Mouse (Mus musculus) forebrain, embryonic 15.5 days (tissue): Measurements from ENCODE around the gene Ube2l3. TPM values are rescaled to one million over a fixed set of nuclear protein-coding genes. Genes with fewer than 3 reads are reported as not detected.

ENCODE experiments used
- ATAC-seq: fragments of 200-750 bp; cut with Nextera tagmentation; replicated peaks from 2 replicates; pipeline ENCODE4 v1.8.0; 2017; ENCODE audit warnings: mild to moderate bottlenecking, moderate TSS enrichment, moderate library complexity
- H3K27ac ChIP-seq: fragments of 300-500 bp; sonication (generic); replicated peaks from 2 replicates; pipeline ENCODE4 v1.5.1; 2015; ENCODE audit warnings: mild to moderate bottlenecking, inconsistent platforms
- H3K27me3 ChIP-seq: fragments of 300-500 bp; sonication (generic); 2 replicates; pipeline ENCODE4 v1.6.1; 2015; ENCODE audit warnings: inconsistent platforms
- H3K36me3 ChIP-seq: fragments of 300-500 bp; sonication (generic); 2 replicates; pipeline ENCODE4 v1.6.1; 2015; ENCODE audit warnings: mild to moderate bottlenecking, inconsistent platforms
- H3K4me1 ChIP-seq: fragments of 300-500 bp; sonication (generic); 2 replicates; pipeline ENCODE4 v1.6.1; 2015; ENCODE audit warnings: inconsistent platforms
- H3K4me2 ChIP-seq: fragments of 300-500 bp; sonication (generic); replicated peaks from 2 replicates; pipeline ENCODE4 v1.6.1; 2015; ENCODE audit warnings: mild to moderate bottlenecking, inconsistent platforms
- H3K4me3 ChIP-seq: fragments of 300-500 bp; sonication (generic); 2 replicates; pipeline ENCODE4 v1.5.1; 2015; ENCODE audit warnings: mild to moderate bottlenecking, inconsistent platforms
- H3K9ac ChIP-seq: fragments of 300-500 bp; sonication (generic); replicated peaks from 2 replicates; pipeline ENCODE4 v1.6.1; 2015; ENCODE audit warnings: mild to moderate bottlenecking, inconsistent platforms
- H3K9me3 ChIP-seq: fragments of 300-500 bp; sonication (generic); 2 replicates; pipeline ENCODE4 v1.6.1; 2016; ENCODE audit warnings: inconsistent platforms
- WGBS: fragments of 180-500 bp; shearing (Covaris S2); methylation state at CpG from one replicate; pipeline ENCODE4 v1.1.7; 2015; ENCODE audit warnings: mixed read lengths; 5-methylcytosine and 5-hydroxymethylcytosine counted together
- polyA plus RNA-seq: library from polyadenylated mRNA; unstranded; fragments of >200 nt; fragmentation: Nextera tagmentation; extraction: Ambion mirVana; gene quantifications from 2 replicates; pipeline ENCODE4 v1.2.1, GENCODE M21; 2015

Ube2l3 gene
- polyA plus RNA-seq, result 307 and 318 TPM in 2 replicates

DNA sequence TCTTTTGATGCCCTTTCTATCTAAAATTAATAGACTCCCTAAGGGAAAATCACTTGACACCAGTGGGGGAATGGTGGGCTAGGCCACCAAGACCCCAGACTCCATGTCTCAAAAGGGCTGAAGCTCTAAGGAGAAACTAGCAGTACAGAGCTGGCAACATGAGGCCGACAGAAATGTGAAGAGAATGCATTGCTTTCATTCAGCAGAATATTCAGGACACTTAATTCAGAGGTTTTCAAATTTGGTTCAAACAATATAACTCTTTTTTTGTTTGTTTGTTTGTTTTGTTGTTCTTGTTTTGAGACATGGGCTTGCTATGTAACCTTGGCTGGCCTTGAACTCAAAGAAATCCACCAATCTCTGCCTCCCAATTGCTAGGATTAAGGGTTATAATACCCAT is at the start of gene Ube2l3:
Ube2l3 (minus strand) TSS at position 101 of the 400 bp plus-strand sequence.
- peak within 1 kb of the TSS; percentile 73; the same call in 1 of the 2 replicates for H3K27ac ChIP-seq
- H3K4me3 ChIP-seq, result peak within 1 kb of the TSS; percentile 91
- H3K9ac ChIP-seq, result no peak within 1 kb of the TSS
- ATAC-seq, result no peak
- no peaks in the 10 kb centered on the region for H3K27me3 ChIP-seq
- 92% methylated on average over 1 of the region's 1 CpGs for WGBS
- 0 out of 2 replicates have a peak within 1 kb of the TSS, but pooled peaks have one; percentile 57 for H3K4me2 ChIP-seq
- H3K9me3 ChIP-seq, result no peaks in the 10 kb centered on the region
- no peaks in the 10 kb centered on the region for H3K36me3 ChIP-seq
- H3K4me1 ChIP-seq, result peaks cover 20% of the 10 kb centered on the region

DNA sequence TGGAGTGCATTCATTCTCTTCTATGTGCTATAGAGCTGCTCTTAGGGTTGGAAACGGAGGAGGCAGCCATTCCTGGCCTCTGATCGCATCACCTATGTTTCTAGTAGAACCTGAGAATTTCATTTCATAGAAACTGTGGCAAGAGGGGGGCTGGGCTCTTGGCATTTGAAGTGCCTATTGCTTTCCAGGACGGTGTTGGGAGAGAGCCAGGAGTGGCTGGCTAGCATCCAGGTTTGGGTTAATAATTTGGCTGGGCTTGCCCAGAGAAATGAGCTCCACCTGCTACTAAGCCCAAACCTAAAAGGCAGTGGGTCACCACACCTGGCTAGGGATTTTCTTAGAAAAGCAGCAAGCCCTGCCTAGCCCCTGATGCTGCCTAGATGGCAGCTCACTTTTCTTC is 49.1 kb upstream of the Ube2l3 start:
- no peak for ATAC-seq
- WGBS, result 21% methylated on average over 3 of the region's 3 CpGs
- Histone ChIP-seq H3K4me2 (no peak overlapping the region), H3K36me3 (peaks cover 5% of the 10 kb centered on the region; the same call in 1 of the 2 replicates), H3K9me3 (no peaks in the 10 kb centered on the region), H3K4me1 (peaks cover 43% of the 10 kb centered on the region), H3K4me3 (no peak overlapping the region), H3K27ac (no peak overlapping the region), H3K9ac (no peak overlapping the region), H3K27me3 (no peaks in the 10 kb centered on the region)

DNA sequence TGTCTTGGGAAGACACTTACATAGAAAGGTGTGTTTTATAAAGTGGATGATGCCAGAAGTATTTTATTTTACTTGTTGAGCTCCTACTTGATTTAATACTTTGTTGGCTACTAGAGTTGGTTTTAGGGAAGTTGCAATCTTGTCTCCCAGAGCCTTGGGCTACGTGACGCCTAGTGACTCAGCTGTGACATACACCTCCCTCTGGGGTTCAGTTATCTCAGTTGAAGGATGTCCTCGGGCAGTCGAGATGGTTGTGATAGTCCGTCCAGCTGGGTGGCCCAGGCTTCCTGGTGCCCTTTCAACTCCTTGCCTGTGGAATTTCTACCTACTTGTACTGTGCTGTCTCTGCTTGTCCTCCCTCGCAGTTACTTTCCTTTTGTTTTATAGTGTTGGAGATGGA is 46.7 kb upstream of the Ube2l3 start:
- no peak for ATAC-seq
- Histone ChIP-seq H3K9ac (no peak overlapping the region), H3K4me1 (peaks cover 41% of the 10 kb centered on the region), H3K36me3 (no peaks in the 10 kb centered on the region), H3K27ac (no peak overlapping the region), H3K9me3 (no peaks in the 10 kb centered on the region), H3K27me3 (no peaks in the 10 kb centered on the region), H3K4me3 (no peak overlapping the region), H3K4me2 (no peak overlapping the region)
- 84% methylated on average over 6 of the region's 6 CpGs for WGBS

DNA sequence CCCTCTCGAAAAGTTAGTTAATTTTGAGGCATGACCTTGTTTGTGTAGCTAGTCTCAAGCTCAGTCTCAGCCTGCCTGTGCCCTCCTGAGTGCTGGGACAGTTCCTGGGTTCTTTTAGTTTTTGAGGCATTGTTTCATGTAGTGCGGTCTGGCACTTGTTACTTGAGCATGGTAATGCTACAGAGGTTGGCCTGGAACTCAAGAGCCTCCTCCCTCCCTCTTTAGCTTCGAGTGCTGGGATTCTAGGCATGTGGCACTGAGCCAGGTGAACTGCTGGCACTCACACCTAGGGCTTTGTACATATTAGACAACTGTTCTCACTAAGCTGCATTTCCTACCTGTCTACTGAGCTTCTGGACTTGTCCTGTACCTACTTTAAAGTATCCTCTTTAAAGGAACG is 45.3 kb upstream of the Ube2l3 start:
- WGBS, result 52% methylated on average over 4 of the region's 4 CpGs
- Histone ChIP-seq H3K9me3 (no peaks in the 10 kb centered on the region), H3K36me3 (no peaks in the 10 kb centered on the region), H3K4me3 (no peak overlapping the region), H3K4me1 (peaks cover 26% of the 10 kb centered on the region), H3K27me3 (no peaks in the 10 kb centered on the region), H3K27ac (no peak overlapping the region), H3K4me2 (no peak overlapping the region), H3K9ac (no peak overlapping the region)
- no peak for ATAC-seq

DNA sequence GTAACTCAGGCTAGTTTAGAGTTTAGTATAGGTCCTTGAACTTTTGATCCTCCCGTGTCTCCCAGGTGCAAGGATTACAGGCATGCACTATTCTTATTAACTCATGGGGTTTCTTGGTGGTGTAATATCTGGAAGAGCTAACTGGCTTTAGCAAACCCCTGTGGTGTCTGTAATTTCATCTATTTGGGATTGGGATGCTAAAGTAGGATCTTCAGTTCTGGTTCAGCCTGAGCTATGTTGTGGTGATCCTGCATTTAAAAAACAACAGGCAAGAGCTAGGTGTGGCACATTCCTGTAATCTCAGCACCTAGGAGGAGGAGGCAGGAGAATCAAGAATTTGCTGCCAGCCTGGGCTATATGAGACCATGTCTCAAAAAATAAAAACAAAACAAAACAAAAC is 42.5 kb upstream of the Ube2l3 start:
- ATAC-seq, result no peak
- Histone ChIP-seq H3K36me3 (no peaks in the 10 kb centered on the region), H3K9ac (no peak overlapping the region), H3K4me2 (no peak overlapping the region), H3K4me1 (peaks cover 11% of the 10 kb centered on the region; the same call in 1 of the 2 replicates), H3K27me3 (no peaks in the 10 kb centered on the region), H3K9me3 (no peaks in the 10 kb centered on the region), H3K4me3 (no peak overlapping the region), H3K27ac (no peak overlapping the region)
- WGBS, result 67% methylated on average over 1 of the region's 1 CpGs

DNA sequence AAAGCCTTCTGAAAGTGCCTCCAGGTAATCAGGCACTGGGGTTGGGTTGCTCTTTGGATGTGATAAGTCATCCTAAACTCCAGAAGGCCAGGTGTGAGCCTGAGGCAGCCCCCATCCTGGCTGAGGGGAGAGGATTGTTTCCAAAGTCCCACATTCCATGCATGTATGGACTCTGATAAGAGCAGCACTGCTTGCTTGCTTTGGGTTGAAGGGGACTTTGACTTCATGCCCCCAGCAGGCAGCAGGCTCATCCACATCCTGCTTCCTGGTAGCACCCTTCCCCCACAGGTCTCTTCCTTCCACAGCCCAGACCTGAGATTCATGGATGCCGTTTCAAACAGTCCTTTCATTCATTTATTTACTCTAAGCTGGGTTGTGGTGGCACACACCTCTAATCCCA is 41.3 kb upstream of the Ube2l3 start:
- Histone ChIP-seq H3K9ac (no peak overlapping the region), H3K4me1 (peaks cover 12% of the 10 kb centered on the region; the same call in 1 of the 2 replicates), H3K27ac (no peak overlapping the region), H3K4me2 (no peak overlapping the region), H3K36me3 (no peaks in the 10 kb centered on the region), H3K4me3 (no peak overlapping the region), H3K27me3 (no peaks in the 10 kb centered on the region), H3K9me3 (no peaks in the 10 kb centered on the region)
- no peak for ATAC-seq
- 76% methylated on average over 1 of the region's 1 CpGs for WGBS

DNA sequence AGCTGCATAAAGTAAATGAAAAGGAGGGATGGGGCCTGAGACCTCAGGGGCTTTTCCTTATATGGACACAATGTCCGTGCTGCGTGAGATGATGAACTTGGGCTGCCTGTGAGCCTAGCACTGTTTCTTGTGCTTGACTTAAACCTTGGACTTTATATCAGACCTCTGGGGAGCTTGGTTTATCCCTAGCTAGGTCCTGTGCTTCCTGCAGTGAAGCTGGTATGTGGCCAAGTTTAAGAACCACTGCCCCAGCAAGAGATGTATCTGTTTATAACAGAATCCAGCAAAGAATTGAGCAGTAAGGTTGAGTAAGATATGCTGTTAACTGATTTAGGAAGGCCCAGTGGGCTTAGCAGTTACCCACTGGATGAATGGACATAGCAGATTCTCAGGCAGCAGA is 37.0 kb upstream of the Ube2l3 start:
- H3K4me3 ChIP-seq, result no peak overlapping the region
- no peak overlapping the region for H3K27ac ChIP-seq
- no peaks in the 10 kb centered on the region for H3K27me3 ChIP-seq
- no peak overlapping the region for H3K4me2 ChIP-seq
- H3K36me3 ChIP-seq, result no peaks in the 10 kb centered on the region
- 90% methylated on average over 2 of the region's 2 CpGs for WGBS
- peaks cover 35% of the 10 kb centered on the region for H3K4me1 ChIP-seq
- ATAC-seq, result no peak
- no peak overlapping the region for H3K9ac ChIP-seq
- no peaks in the 10 kb centered on the region for H3K9me3 ChIP-seq

DNA sequence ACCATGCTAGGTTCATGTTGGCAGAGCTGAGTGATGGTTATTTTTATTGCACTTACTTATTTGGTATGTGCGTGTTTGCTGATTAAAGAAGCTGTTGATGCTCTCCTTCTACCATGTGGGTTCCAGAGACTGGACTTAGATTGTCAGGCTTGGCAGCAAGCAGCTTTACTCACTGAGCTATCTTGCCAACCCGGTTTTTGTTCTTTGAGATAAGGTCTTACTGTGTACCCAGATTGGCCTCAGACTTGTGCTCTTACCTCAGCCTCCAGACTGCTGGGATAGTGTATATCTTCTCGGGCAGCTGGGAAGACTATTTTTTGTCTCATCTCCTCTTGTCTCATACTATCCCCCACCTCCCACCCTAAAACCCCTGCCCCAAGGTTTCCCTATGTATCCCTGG is 35.2 kb upstream of the Ube2l3 start:
- no peak for ATAC-seq
- Histone ChIP-seq H3K36me3 (no peaks in the 10 kb centered on the region), H3K27ac (no peak overlapping the region), H3K9me3 (no peaks in the 10 kb centered on the region), H3K4me3 (no peak overlapping the region), H3K9ac (no peak overlapping the region), H3K4me2 (no peak overlapping the region), H3K27me3 (no peaks in the 10 kb centered on the region), H3K4me1 (peaks cover 42% of the 10 kb centered on the region)
- WGBS, result 84% methylated on average over 3 of the region's 3 CpGs

DNA sequence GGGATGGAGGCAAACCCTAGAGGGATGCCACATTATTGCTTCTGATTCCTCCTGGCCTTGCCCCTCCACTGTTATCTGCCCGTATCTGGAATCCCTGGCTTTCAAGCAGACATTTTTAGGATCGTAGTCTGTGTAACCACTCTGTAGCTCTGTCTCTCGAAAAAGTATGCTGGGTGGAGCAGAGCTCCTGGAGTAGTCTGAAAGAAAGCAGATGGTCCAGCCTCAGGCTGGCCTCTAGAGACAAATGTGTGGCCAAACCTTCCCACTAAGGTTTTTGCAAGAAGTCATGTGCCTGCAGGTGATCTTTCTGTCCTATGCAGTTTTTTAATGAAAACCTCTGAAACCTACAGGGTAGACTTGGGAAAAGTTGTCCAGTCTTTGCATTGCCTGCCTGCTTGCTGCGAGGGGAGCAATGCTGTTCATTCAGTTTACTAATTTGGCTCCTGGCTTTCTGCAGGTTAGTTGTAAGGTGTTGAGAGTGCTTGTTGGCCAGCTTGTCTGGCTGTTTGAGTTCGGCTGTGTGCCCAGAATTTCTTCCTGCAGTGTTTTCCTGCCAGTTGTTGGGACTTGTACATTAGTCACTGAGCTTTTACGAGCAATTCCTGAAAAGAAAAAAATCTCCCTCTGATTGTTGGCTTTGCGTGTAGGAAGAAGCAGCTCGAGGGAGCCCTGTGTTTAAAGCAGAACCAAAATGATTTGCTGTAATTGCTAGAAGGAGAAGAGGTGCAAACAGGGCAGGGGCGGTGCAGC is 32.6 kb upstream of the Ube2l3 start:
- peak overlapping the region; percentile 99 for H3K4me3 ChIP-seq
- H3K27ac ChIP-seq, result peak overlapping the region; percentile 95
- no peak for ATAC-seq
- H3K9ac ChIP-seq, result peak overlapping the region; percentile 96
- peaks cover under 1% of the 10 kb centered on the region; the same call in 1 of the 2 replicates for H3K9me3 ChIP-seq
- H3K4me2 ChIP-seq, result peak overlapping the region; percentile 83
- H3K36me3 ChIP-seq, result no peaks in the 10 kb centered on the region
- WGBS, result 40% methylated on average over 9 of the region's 9 CpGs
- peaks cover 37% of the 10 kb centered on the region for H3K4me1 ChIP-seq
- H3K27me3 ChIP-seq, result no peaks in the 10 kb centered on the region

DNA sequence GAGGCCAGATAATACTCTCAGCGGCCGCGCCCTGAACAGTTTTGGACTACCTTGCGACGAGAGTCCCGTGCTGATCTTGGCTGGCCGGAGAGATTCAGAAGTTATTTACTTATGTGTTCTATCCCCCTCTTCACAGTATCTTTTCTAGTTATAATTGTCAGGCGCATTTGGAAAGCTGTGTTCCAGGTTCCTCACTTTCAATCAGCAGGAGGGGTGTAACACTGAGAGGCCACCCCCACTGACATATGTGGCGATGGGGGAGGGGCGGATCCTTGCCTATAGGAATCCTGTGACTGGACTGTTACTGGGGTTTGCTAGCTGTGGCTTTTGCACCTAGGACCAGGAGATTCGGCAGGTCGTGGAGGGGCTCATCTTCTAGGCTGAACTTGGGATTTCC is 32.0 kb upstream of the Ube2l3 start:
- ATAC-seq, result peak; percentile 6; the same call in 1 of the 2 replicates
- WGBS, result under 1% methylated on average over 12 of the region's 12 CpGs
- Histone ChIP-seq H3K27me3 (no peaks in the 10 kb centered on the region), H3K36me3 (no peaks in the 10 kb centered on the region), H3K4me3 (peak overlapping the region; percentile 99), H3K4me1 (peaks cover 35% of the 10 kb centered on the region), H3K9me3 (peaks cover 4% of the 10 kb centered on the region; the same call in 1 of the 2 replicates), H3K27ac (peak overlapping the region; percentile 95), H3K9ac (peak overlapping the region; percentile 96), H3K4me2 (peak overlapping the region; percentile 83)

DNA sequence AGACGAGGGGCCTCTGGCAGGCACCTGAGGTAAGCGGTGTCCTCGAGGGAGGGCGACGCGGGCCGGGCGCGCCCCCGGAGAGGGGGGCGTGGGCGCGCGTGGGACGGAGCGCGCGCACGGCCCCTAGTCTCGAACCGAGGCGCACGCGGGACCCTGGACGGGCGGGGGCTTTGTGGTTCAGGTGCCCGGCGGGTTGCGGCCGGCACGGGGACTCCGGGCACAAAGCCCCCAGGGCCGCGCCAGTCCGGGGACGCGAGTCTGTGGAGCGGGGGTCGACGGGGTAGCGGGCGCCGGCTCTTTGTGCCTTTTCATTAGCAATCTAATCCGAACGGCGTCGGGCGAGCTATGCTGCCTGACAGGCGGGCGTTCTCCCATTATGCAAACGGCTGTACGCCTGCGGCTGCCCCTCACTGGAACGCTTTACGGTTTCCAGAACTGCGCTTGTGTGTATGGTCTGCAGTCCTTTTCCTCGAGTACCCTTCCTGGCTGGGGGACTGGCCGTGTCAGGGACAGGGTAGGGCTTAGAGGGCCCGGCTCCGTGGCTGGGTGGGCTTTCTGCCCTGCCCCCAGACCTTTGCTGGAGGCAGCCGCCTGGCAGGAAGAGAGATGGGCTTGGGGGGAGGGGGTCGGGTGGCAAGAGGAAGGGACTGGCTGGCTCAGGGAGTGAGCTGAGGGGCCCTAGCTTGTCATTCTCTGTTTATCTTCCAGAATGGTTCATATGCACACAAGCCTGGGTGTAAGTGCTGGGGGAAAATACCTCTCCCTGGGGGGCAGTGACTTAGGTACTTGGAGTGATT is 31.5 kb upstream of the Ube2l3 start:
- Histone ChIP-seq H3K4me3 (peak overlapping the region; percentile 99), H3K9me3 (peaks cover 4% of the 10 kb centered on the region; the same call in 1 of the 2 replicates), H3K9ac (peak overlapping the region; percentile 96), H3K4me1 (peaks cover 35% of the 10 kb centered on the region), H3K36me3 (no peaks in the 10 kb centered on the region), H3K27me3 (no peaks in the 10 kb centered on the region), H3K27ac (peak overlapping the region; percentile 95), H3K4me2 (peak overlapping the region; percentile 83)
- ATAC-seq, result peak; percentile 81
- WGBS, result under 1% methylated on average over 60 of the region's 62 CpGs
